Mouse (Mus musculus) heart, embryonic 12.5 days (tissue): ENCODE results near the gene Cul9. TPM values are rescaled to one million over a fixed set of nuclear protein-coding genes. Genes with fewer than 3 reads are reported as not detected.
A peak's percentile ranks its signal among the peaks of the same experiment; 100 is the strongest.

Source experiments
- ATAC-seq: fragments of 200-750 bp; cut with Nextera tagmentation; 2 replicates; pipeline ENCODE4 v1.8.0; 2017; ENCODE audit warnings: moderate TSS enrichment, moderate library complexity; ENCODE audit not compliant: insufficient number of reproducible peaks, low FRiP score
- H3K27ac ChIP-seq: fragments of 300-500 bp; sonication (generic); 2 replicates; pipeline ENCODE4 v1.5.1; 2016; ENCODE audit warnings: mild to moderate bottlenecking, moderate library complexity; ENCODE audit not compliant: poor library complexity, severe bottlenecking
- H3K27me3 ChIP-seq: fragments of 300-500 bp; sonication (generic); replicated peaks from 2 replicates; pipeline ENCODE4 v1.6.1; 2016; ENCODE audit warnings: mild to moderate bottlenecking, moderate library complexity
- H3K36me3 ChIP-seq: fragments of 300-500 bp; sonication (generic); 2 replicates; pipeline ENCODE4 v1.6.1; 2016; ENCODE audit warnings: mild to moderate bottlenecking, moderate library complexity
- H3K4me1 ChIP-seq: fragments of 300-500 bp; sonication (generic); replicated peaks from 2 replicates; pipeline ENCODE4 v1.6.1; 2016; ENCODE audit warnings: mild to moderate bottlenecking
- H3K4me2 ChIP-seq: fragments of 300-500 bp; sonication (generic); 2 replicates; pipeline ENCODE4 v1.6.1; 2016; ENCODE audit warnings: mild to moderate bottlenecking, moderate library complexity
- H3K4me3 ChIP-seq: fragments of 300-500 bp; sonication (generic); 2 replicates; pipeline ENCODE4 v1.5.1; 2016; ENCODE audit warnings: mild to moderate bottlenecking
- H3K9ac ChIP-seq: fragments of 300-500 bp; sonication (generic); 2 replicates; pipeline ENCODE4 v1.6.1; 2016; ENCODE audit warnings: mild to moderate bottlenecking, moderate library complexity
- H3K9me3 ChIP-seq: fragments of 300-500 bp; sonication (generic); replicated peaks from 2 replicates; pipeline ENCODE4 v1.6.1; 2016; ENCODE audit warnings: mild to moderate bottlenecking, moderate library complexity
- WGBS: fragments of 180-500 bp; shearing (Covaris S2); methylation state at CpG from one replicate; pipeline ENCODE4 v1.1.7; 2016; 5-methylcytosine and 5-hydroxymethylcytosine counted together
- polyA plus RNA-seq: library from polyadenylated mRNA; unstranded; fragments of >200 nt; fragmentation: Nextera tagmentation; extraction: Ambion mirVana; gene quantifications from 2 replicates; pipeline ENCODE4 v1.2.1, GENCODE M21; 2016

Cul9 gene
- polyA plus RNA-seq, 1 experiment from 2014 or later = 7.2 TPM

- H3K4me1 ChIP-seq = peaks cover 10% of the 10 kb centered on the region
- no peak overlapping the region for H3K4me3 ChIP-seq
- H3K4me2 ChIP-seq = no peak overlapping the region
- no peak overlapping the region for H3K9ac ChIP-seq
- H3K27ac ChIP-seq = no peak overlapping the region
- H3K9me3 ChIP-seq = no peaks in the 10 kb centered on the region; the same call in 1 of the 2 replicates
- peaks cover 20% of the 10 kb centered on the region for H3K27me3 ChIP-seq
- WGBS = 34% methylated on average over 12 of the region's 12 CpGs
- ATAC-seq = no peak
- peaks cover 16% of the 10 kb centered on the region for H3K36me3 ChIP-seq
Observed at GRCm38 (mm10) chr17:46525579-46526307, 20.4 kb downstream of the Cul9 start.

- no peak overlapping the region for H3K27ac ChIP-seq
- no peak for ATAC-seq
- H3K4me1 ChIP-seq = peaks cover 16% of the 10 kb centered on the region
- no peak overlapping the region for H3K9ac ChIP-seq
- H3K27me3 ChIP-seq = peaks cover 20% of the 10 kb centered on the region
- no peak overlapping the region for H3K4me3 ChIP-seq
- 69% methylated on average over 10 of the region's 10 CpGs for WGBS
- no peaks in the 10 kb centered on the region; the same call in 1 of the 2 replicates for H3K9me3 ChIP-seq
- peaks cover 16% of the 10 kb centered on the region for H3K36me3 ChIP-seq
- H3K4me2 ChIP-seq = no peak overlapping the region
Observed at GRCm38 (mm10) chr17:46525065-46525464, 21.1 kb downstream of the Cul9 start.

GRCm38 (mm10) chr17:46521963-46522668 lies 24.1 kb downstream of the Cul9 start:
- WGBS = 39% methylated on average over 24 of the region's 24 CpGs
- peaks cover 5% of the 10 kb centered on the region; the same call in 1 of the 2 replicates for H3K36me3 ChIP-seq
- no peaks in the 10 kb centered on the region for H3K9me3 ChIP-seq
- ATAC-seq = no peak
- peaks cover 21% of the 10 kb centered on the region for H3K4me1 ChIP-seq
- H3K4me3 ChIP-seq = no peak overlapping the region
- no peak overlapping the region for H3K9ac ChIP-seq
- H3K27ac ChIP-seq = no peak overlapping the region
- peaks cover 30% of the 10 kb centered on the region for H3K27me3 ChIP-seq
- no peak overlapping the region for H3K4me2 ChIP-seq

- H3K4me3 ChIP-seq = peak overlapping the region; percentile 23
- 59% methylated on average over 9 of the region's 9 CpGs for WGBS
- peak overlapping the region; percentile 60 for H3K4me2 ChIP-seq
- H3K4me1 ChIP-seq = peaks cover 21% of the 10 kb centered on the region
- no peak overlapping the region for H3K27ac ChIP-seq
- peak overlapping the region; percentile 49 for H3K9ac ChIP-seq
- peaks cover 6% of the 10 kb centered on the region; the same call in 1 of the 2 replicates for H3K36me3 ChIP-seq
- 0 out of 2 replicates have a peak, but pooled peaks have one; percentile 23 for ATAC-seq
- H3K9me3 ChIP-seq = no peaks in the 10 kb centered on the region
- H3K27me3 ChIP-seq = peaks cover 27% of the 10 kb centered on the region
Observed at GRCm38 (mm10) chr17:46521174-46521573, 25.0 kb downstream of the Cul9 start.

- Histone ChIP-seq H3K9me3 (no peaks in the 10 kb centered on the region), H3K36me3 (peaks cover 6% of the 10 kb centered on the region; the same call in 1 of the 2 replicates), H3K9ac (peak overlapping the region; percentile 49), H3K27me3 (peaks cover 26% of the 10 kb centered on the region), H3K4me2 (peak overlapping the region; percentile 60), H3K4me1 (peaks cover 21% of the 10 kb centered on the region), H3K27ac (no peak overlapping the region), H3K4me3 (peak overlapping the region; percentile 23)
- ATAC-seq = peak; percentile 60
- WGBS = 19% methylated on average over 25 of the region's 25 CpGs
Observed at GRCm38 (mm10) chr17:46520385-46520979, 25.7 kb downstream of the Cul9 start.

GRCm38 (mm10) chr17:46519971-46520370 lies 26.2 kb downstream of the Cul9 start:
- Histone ChIP-seq H3K9ac (peak overlapping the region; percentile 49; the same call in 1 of the 2 replicates), H3K27me3 (peaks cover 21% of the 10 kb centered on the region), H3K9me3 (no peaks in the 10 kb centered on the region), H3K36me3 (peaks cover 6% of the 10 kb centered on the region; the same call in 1 of the 2 replicates), H3K4me2 (peak overlapping the region; percentile 60), H3K4me3 (peak overlapping the region; percentile 23), H3K27ac (no peak overlapping the region), H3K4me1 (peaks cover 21% of the 10 kb centered on the region)
- 56% methylated on average over 10 of the region's 10 CpGs for WGBS
- peak; percentile 26; the same call in 1 of the 2 replicates for ATAC-seq

- H3K9me3 ChIP-seq = no peaks in the 10 kb centered on the region
- H3K4me2 ChIP-seq = no peak overlapping the region
- 63% methylated on average over 2 of the region's 2 CpGs for WGBS
- no peak overlapping the region for H3K9ac ChIP-seq
- peaks cover 4% of the 10 kb centered on the region; the same call in 1 of the 2 replicates for H3K36me3 ChIP-seq
- no peak for ATAC-seq
- H3K4me3 ChIP-seq = no peak overlapping the region
- no peaks in the 10 kb centered on the region for H3K4me1 ChIP-seq
- no peak overlapping the region for H3K27ac ChIP-seq
- H3K27me3 ChIP-seq = no peaks in the 10 kb centered on the region
Observed at GRCm38 (mm10) chr17:46513329-46513728, 32.9 kb downstream of the Cul9 start.

- Histone ChIP-seq H3K9ac (no peak overlapping the region), H3K9me3 (no peaks in the 10 kb centered on the region), H3K36me3 (peaks cover 4% of the 10 kb centered on the region), H3K4me1 (no peaks in the 10 kb centered on the region), H3K27ac (no peak overlapping the region), H3K27me3 (no peaks in the 10 kb centered on the region), H3K4me2 (no peak overlapping the region), H3K4me3 (no peak overlapping the region)
- WGBS = 49% methylated on average over 11 of the region's 11 CpGs
- peak; percentile 39; the same call in 1 of the 2 replicates for ATAC-seq
Observed at GRCm38 (mm10) chr17:46511059-46511710, 35.0 kb downstream of the Cul9 start.

- H3K27ac ChIP-seq = no peak overlapping the region
- no peak overlapping the region for H3K9ac ChIP-seq
- peaks cover 11% of the 10 kb centered on the region for H3K36me3 ChIP-seq
- H3K9me3 ChIP-seq = no peaks in the 10 kb centered on the region
- no peaks in the 10 kb centered on the region for H3K4me1 ChIP-seq
- no peak overlapping the region for H3K4me2 ChIP-seq
- H3K4me3 ChIP-seq = no peak overlapping the region
- 82% methylated on average over 3 of the region's 3 CpGs for WGBS
- no peak for ATAC-seq
- H3K27me3 ChIP-seq = peaks cover 9% of the 10 kb centered on the region; the same call in 1 of the 2 replicates
Observed at GRCm38 (mm10) chr17:46505617-46506016, 40.6 kb downstream of the Cul9 start.

- H3K27me3 ChIP-seq = peaks cover 9% of the 10 kb centered on the region; the same call in 1 of the 2 replicates
- H3K4me3 ChIP-seq = no peak overlapping the region
- H3K27ac ChIP-seq = no peak overlapping the region
- no peak overlapping the region for H3K9ac ChIP-seq
- 75% methylated on average over 14 of the region's 14 CpGs for WGBS
- H3K36me3 ChIP-seq = peaks cover 23% of the 10 kb centered on the region
- no peak overlapping the region for H3K4me2 ChIP-seq
- peak; percentile 33; the same call in 1 of the 2 replicates for ATAC-seq
- H3K9me3 ChIP-seq = no peaks in the 10 kb centered on the region
- no peaks in the 10 kb centered on the region for H3K4me1 ChIP-seq
Observed at GRCm38 (mm10) chr17:46503847-46504638, 42.1 kb downstream of the Cul9 start.
